Mouse (Mus musculus) gastrocnemius, postnatal 4 days (tissue): Measurements from ENCODE around the gene Usp30. TPM values are rescaled to one million over a fixed set of nuclear protein-coding genes. Genes with fewer than 3 reads are reported as not detected.
A peak's percentile ranks its signal among the peaks of the same experiment; 100 is the strongest.

ENCODE experiments used
- DNase-seq, 2 experiments: peaks; one replicate each; pipeline ENCODE4 v3.0.0; 2021 to 2022; ENCODE audit warnings: low spot score in 2 of 2, mixed read lengths in 2 of 2
- total RNA-seq, 2 experiments: library from RNA; stranded (reverse); gene quantifications; 2 replicates each; pipeline ENCODE4 v1.2.3; 2021

Gene Usp30
- total RNA-seq, 2 experiments from 2014 or later = 12.9 to 13.6 TPM

- no peak for DNase-seq
Measured at GRCm38 (mm10) chr5:114154765-114155164, 89.5 kb downstream of the Usp30 start.

GRCm38 (mm10) chr5:114155168-114155933 is 90.1 kb downstream of the Usp30 start:
- DNase-seq = peak in 1 of 2 experiments; percentile 54

GRCm38 (mm10) chr5:114157236-114157635 is 92.0 kb downstream of the Usp30 start:
- no peak for DNase-seq

GRCm38 (mm10) chr5:114161424-114161823 is 96.2 kb downstream of the Usp30 start:
- no peak for DNase-seq

- no peak for DNase-seq
Measured at GRCm38 (mm10) chr5:114162106-114162815, 97.0 kb downstream of the Usp30 start.

GRCm38 (mm10) chr5:114163117-114163696 is 97.9 kb downstream of the Usp30 start:
- no peak for DNase-seq

- DNase-seq = no peak
Measured at GRCm38 (mm10) chr5:114170345-114170744, 105.1 kb downstream of the Usp30 start.

- no peak for DNase-seq
Measured at GRCm38 (mm10) chr5:114172936-114173335, 107.7 kb downstream of the Usp30 start.

- DNase-seq = no peak
Measured at GRCm38 (mm10) chr5:114173458-114173857, 108.2 kb downstream of the Usp30 start.

- no peak for DNase-seq
Measured at GRCm38 (mm10) chr5:114173877-114174581, 108.8 kb downstream of the Usp30 start.

Other genes with a start within 250 kb of the Usp30 start
- 1 to 10 TPM; 3.0 to 3.1 TPM for gene Selplg, start 232.8 kb upstream of the Usp30 start, total RNA-seq
- gene Coro1c, start 156.7 kb upstream of the Usp30 start, total RNA-seq = 10 to 100 TPM; 70.4 to 84.2 TPM
- 10 to 100 TPM; 20.2 to 21.1 TPM for gene Ssh1, start 71.6 kb upstream of the Usp30 start, total RNA-seq
- not detected for gene Dao, start 61.8 kb upstream of the Usp30 start, total RNA-seq
- not detected for gene Svop, start 26.1 kb downstream of the Usp30 start, total RNA-seq
- gene Alkbh2, start 62.8 kb downstream of the Usp30 start, total RNA-seq = 1 to 10 TPM; 3.3 to 3.4 TPM
- gene Ung, start 64.9 kb downstream of the Usp30 start, total RNA-seq = 10 to 100 TPM; 10.5 to 14.0 TPM
- gene Acacb, start 81.1 kb downstream of the Usp30 start, total RNA-seq = 10 to 100 TPM; 59.6 to 62.8 TPM
- under 1 TPM in 1 of 2 experiments, not detected in 1; 0.15 TPM for gene Foxn4, start 208.3 kb downstream of the Usp30 start, total RNA-seq
- gene Myo1h, start 223.7 kb downstream of the Usp30 start, total RNA-seq = under 1 TPM; 0.34 to 0.57 TPM